Mouse (Mus musculus) Muller cell, postnatal 12 days (primary cell): ENCODE measurements at regions not wholly inside any gene's neighbourhood (a gene's known extent, or its start where the extent isn't known, plus 50 kb on each side); places are given as distances from the start of the nearest gene placed in this dataset.

Experiments
- DNase-seq: peaks from one replicate; pipeline ENCODE4 v3.0.0-alpha.2; 2015; ENCODE audit errors: inconsistent ontology term

DNA sequence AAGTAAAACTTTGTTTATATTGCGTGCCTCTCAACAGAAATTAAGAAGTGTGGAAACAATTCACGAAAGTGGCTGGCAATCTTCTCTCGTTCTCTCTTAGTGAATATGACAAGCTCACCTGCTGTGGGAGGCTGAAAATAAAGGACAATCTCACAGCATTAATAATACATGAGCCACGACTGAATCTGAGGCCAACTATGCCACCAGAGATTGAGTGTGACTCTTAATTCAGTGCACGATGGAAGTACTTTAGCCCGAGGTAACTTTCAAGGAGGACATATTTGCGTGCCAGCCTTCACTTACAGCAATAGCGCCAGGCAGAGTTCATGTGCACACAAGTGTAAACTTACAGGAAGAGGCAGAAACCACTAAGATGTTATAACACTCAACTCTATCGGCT, 760.6 kb upstream of the Epha5 start:
- DNase-seq = no peak

DNA sequence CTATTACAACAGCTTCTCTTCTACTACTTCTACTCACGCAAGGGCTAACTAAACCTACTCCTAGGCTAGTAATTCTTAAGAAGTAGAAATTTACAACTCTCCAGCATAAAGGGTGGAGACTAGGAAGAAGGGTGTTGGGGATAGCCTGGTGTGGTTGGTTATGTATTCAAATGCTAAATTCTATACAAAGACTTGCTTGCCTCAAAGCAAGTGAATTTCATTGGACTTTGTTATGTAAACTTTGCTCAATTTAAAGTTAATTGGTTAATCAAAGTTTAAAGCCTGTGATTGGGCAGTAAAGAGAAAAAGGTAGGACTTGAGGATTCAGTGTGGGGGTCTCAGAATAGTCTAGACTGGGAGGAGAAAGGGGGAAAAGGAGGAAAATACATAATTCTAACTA, 756.7 kb upstream of the Epha5 start:
- no peak for DNase-seq

DNA sequence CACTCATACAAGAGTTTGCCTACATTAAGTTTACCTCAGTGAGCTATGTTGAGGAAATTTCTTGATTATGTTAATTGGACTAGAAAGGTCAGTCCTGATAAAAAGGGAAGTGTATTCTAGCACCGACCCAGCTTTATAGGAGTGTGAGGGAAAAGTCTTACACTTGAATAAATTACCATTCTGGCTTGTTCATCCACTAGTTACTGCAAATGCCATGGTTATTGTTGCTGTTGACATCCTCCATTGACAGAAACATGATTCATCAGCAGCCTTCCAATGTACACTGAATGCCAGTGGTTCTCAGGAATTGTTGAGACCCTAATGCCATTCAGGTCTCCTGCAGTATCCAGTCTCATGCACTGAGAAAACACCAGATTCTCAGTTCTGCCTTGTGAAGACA, 738.7 kb upstream of the Epha5 start:
- peak; percentile 77 for DNase-seq

GRCm38 (mm10) chr5:85155213-85155612, 738.0 kb upstream of the Epha5 start:
- DNase-seq = peak; percentile 65
